Mouse (Mus musculus): ENCODE measurements at regions not wholly inside any gene's neighbourhood (a gene's known extent, or its start where the extent isn't known, plus 50 kb on each side); places are given as distances from the start of the nearest gene placed in this dataset.

DNA sequence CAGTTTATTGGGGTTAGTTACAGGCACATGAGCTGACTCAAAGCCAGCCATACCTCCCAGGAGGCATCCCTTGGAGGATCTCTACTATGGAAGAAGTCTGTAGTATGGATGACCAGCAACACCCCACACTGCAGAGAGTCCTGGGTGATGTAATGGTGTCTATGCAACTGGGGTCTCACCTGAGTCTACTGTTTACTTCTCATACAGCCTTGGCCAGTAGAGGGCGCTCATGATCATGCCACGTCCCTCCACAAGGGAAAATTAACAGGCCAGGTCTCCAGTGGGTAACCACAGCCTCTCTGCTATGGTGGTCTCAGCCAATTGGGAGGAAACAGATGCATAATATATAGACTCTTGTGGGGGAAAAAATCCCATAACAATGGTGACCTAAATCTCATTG is 111.7 kb downstream of the Cdh26 start:
- DNase-seq (ENCODE audit: low spot score in 2 of 2), result peak; percentile 22 to 52
- no peak overlapping the region for H3K4me3 ChIP-seq

DNA sequence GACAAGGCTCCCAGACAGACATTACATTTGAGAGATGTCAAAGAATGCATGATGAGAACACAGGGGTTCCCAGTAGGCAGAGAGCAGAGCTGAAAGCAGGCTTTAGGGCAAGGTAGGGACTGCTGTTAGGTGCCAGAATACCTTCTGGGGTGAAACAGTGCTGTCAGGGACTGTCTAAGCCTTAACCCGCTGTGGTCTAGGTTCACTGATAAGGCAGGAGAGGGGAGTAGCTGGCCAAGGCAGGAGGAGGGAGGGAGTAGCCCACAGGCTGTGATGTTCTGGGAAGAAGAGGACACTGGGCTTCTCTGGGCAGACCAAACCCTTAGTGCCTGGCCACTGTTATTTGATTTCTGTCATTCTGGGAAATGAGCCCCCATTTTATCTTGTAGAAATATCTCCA is 114.1 kb downstream of the Cdh26 start:
- H3K4me3 ChIP-seq, result no peak overlapping the region
- H3K27ac ChIP-seq, result no peak overlapping the region
- no peak for TF ChIP-seq CTCF (conservative IDR thresholded peaks at IDR 0.05)
- DNase-seq (ENCODE audit: low spot score in 2 of 2), result no peak

More for the DNA sequence above, 111.7 kb downstream of the Cdh26 start:
- no peak overlapping the region for H3K27ac ChIP-seq
- peak; percentile 89 for TF ChIP-seq CTCF (conservative IDR thresholded peaks at IDR 0.05)

DNA sequence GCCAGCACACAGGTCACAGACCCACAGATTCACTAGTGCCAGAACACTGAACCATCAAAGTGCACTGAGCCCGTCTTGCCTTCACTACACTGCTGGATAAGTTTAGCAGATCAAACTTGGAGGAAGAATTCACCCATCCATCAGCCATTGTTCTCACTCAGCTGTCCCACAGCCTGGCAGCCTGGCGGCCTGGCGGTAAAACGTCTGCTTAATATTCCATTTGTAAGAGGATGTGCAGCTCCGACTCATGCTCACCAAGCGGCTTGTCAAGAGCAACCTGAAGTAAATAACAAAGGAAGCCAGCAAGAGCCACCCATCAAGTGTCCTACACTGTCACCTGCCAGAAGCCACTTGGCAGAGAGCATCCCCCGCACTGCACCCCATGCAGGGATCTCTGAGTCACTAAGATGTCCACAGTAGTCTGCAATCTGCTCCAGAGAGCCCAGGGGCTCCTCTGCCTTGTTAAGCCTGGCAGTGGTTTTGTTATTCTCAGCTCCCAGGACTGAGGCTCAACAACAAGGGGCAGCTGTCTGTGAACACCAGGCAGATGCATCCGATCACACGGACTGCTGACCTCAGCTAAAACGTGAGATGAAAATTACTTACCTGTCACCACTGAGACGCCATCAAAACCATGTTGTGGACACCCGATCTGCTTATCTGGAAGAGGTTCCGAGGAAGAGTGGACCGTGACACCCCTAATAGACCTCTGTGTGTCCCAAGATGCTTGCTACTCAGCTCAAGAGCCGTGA is 115.4 kb downstream of the Cdh26 start:
- Histone ChIP-seq H3K27ac (no peak overlapping the region), H3K4me3 (no peak overlapping the region)
- no peak for DNase-seq (ENCODE audit: low spot score in 2 of 2)
- no peak for TF ChIP-seq CTCF (conservative IDR thresholded peaks at IDR 0.05)

DNA sequence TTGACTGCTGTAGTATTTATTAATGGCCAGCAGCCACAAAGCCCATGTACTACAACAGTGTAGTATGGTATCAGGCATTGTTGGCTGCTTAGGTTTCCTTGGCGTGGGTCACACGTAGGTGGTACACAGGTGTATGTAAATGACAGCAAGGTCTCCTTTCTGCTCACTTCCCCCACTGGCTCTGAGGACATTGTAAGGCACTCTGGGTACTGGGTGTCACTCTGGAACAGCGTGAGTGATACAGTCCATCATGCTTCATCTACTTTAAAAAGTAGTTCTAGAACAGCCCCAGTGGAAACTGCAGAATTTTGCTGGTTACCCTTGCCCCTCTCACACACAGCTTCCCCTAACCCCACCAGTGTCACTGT is 116.0 kb downstream of the Cdh26 start:
- Histone ChIP-seq H3K27ac (no peak overlapping the region), H3K4me3 (no peak overlapping the region)
- no peak for DNase-seq (ENCODE audit: low spot score in 2 of 2)
- TF ChIP-seq CTCF (conservative IDR thresholded peaks at IDR 0.05), result no peak

DNA sequence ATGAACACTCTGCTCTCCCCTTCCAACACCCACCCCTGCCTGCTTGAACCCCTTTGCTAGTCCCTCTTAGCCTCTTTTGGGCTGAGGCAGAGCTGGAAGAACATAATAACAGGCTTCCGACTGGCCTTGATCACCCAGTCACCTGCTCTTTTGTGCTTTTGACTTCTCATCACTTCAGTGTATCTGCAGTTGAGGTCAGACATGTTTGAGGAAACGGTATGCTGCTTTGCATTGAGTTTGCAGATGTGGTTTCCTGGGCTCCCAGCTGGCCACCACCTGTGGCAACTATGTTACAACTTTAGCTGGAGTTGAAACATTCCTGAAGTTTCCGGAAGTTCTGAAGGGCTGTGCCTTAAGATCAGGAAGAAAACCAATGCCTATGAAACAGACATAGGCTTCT is 116.6 kb downstream of the Cdh26 start:
- DNase-seq (ENCODE audit: low spot score in 2 of 2), result no peak
- H3K27ac ChIP-seq, result no peak overlapping the region
- TF ChIP-seq CTCF (conservative IDR thresholded peaks at IDR 0.05), result no peak
- no peak overlapping the region for H3K4me3 ChIP-seq

DNA sequence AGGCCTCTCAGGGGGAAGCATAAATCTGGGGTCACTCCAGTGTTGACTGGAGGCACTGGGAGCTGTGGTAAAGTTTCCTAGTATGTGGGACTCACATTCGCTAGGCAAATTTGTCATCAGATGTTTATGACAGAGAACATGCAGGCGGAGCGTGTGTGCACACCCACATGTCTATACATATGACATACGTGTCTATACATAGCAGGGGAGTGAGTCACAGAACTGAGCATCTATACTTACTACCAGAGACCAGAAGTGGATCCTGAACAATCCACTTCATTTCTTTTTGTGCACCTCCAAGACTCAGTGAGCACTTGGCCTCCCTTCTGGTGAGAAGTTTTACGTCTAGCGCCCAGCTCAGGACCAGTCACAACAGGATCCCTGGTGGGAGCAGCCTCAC is 118.6 kb downstream of the Cdh26 start:
- Histone ChIP-seq H3K4me3 (no peak overlapping the region), H3K27ac (no peak overlapping the region)
- DNase-seq (ENCODE audit: low spot score in 2 of 2), result no peak
- no peak for TF ChIP-seq CTCF (conservative IDR thresholded peaks at IDR 0.05)

DNA sequence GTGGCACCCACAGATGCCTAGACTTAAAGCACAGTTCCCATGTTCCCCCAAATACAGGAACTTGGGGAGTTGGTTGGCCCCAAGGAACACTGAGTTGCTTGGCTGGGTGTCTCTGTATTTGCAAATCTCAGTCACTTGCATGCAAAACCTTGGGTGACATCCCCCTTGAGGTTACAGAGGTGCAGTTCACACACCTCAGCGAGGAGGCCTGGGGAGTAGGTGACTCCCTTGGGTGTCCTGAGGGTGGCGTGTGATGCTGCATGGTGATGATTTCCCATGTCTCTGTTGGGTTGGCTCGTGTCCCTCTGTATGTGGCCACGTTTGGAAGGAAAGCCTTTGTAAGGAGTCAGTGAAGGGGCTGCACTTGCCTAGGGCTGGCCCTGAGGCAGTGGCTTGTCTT is 123.4 kb downstream of the Cdh26 start:
- DNase-seq (ENCODE audit: low spot score in 2 of 2), result no peak
- H3K27ac ChIP-seq, result no peak overlapping the region
- no peak for TF ChIP-seq CTCF (conservative IDR thresholded peaks at IDR 0.05)
- H3K4me3 ChIP-seq, result no peak overlapping the region

DNA sequence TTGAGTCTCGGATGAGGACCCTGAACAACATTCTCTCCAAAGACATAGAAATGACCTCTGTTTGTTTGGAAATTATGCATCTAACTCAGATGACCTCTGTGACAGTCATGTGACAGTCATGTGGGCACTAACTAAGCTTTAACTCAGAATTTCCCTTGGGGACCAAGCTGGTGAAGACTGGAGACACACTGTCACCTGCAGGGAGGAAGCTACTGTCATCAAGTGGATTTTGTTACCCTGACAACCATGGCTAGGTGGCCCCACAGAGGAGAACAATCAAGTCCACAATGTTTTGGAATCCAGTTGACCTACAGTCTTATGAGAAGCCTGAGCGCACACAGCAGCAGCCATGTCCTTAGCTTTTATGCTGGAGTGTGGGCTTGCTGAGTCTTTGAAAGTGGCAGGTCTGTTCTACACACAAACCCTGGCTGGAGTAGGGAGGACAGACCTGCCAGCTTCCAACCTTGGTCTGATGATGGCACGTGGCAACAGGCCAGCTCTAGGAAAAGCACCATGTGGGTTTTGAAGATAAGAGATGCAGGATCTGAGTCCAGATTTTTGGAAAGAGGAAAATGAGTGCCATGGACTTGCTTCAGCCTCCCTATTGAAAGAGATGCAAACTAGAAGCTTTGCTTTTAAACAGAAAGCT is 125.5 kb downstream of the Cdh26 start:
- TF ChIP-seq CTCF (conservative IDR thresholded peaks at IDR 0.05), result no peak
- Histone ChIP-seq H3K27ac (no peak overlapping the region), H3K4me3 (no peak overlapping the region)
- no peak for DNase-seq (ENCODE audit: low spot score in 2 of 2)

DNA sequence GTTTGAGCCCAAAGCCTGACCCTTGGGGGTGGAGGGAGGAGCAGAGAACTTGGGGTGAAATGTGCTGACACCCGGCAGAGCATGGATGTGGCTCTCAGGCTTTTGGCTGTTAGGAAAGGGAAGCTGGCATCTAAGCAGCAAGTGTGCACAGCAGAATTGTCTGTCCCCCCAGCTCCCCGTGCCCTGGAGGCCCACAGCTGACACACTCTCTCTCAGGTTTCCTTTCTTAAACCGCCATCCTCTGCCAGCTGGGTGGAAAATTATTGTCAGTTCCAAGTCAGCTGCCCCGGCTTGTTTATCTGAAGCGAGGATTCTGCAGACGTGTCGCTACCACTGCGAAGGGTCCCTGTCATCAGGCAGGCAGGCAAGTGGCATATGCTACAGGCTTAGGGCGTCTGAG is 127.6 kb downstream of the Cdh26 start:
- Histone ChIP-seq H3K27ac (no peak overlapping the region), H3K4me3 (no peak overlapping the region)
- no peak for DNase-seq (ENCODE audit: low spot score in 2 of 2)
- no peak for TF ChIP-seq CTCF (conservative IDR thresholded peaks at IDR 0.05)

DNA sequence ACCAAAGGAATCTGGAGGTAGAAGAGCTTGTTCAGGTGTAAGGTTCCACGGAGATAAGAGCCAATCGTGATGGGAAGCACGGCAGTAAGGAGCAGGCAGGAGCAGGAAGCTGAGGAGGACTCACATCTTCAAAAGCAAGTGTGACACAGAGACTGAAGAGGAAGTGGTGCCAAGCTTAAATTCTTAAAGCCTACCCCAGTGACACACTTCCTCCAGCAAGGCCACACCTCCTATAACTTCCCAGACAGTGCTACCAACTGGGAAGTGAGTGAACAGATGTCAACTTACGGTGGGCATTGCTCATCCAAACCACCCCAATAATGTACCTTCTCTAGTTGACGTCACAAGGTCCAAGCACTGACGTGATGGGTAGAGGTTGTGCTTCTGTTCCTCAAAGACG is 133.0 kb downstream of the Cdh26 start:
- Histone ChIP-seq H3K27ac (no peak overlapping the region), H3K4me3 (no peak overlapping the region)
- no peak for TF ChIP-seq CTCF (conservative IDR thresholded peaks at IDR 0.05)
- DNase-seq (ENCODE audit: low spot score in 2 of 2), result no peak

DNA sequence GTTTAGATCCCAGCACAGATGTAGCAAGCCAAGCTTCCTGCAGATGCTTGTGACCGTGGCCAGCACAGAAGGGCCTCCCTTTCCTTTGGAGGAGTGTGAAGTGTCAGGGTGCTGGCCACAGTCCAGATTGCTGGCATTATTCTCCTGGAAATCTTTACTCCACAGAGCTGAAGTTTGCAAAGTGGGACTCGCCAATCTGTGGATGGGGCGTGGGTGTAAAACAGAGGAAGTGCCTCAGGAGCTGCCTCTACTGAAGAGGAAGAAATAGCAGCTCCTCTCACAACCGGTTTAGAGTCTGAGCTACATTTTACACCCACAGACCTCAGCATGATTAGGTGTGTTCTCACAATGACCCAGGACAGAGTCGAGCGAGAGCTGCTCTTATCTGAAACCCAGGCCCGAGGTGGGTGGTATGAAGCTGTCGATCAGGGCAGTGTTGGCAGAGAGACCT is 135.1 kb downstream of the Cdh26 start:
- no peak for TF ChIP-seq CTCF (conservative IDR thresholded peaks at IDR 0.05)
- DNase-seq (ENCODE audit: low spot score in 2 of 2), result peak; percentile 25 to 60

DNA sequence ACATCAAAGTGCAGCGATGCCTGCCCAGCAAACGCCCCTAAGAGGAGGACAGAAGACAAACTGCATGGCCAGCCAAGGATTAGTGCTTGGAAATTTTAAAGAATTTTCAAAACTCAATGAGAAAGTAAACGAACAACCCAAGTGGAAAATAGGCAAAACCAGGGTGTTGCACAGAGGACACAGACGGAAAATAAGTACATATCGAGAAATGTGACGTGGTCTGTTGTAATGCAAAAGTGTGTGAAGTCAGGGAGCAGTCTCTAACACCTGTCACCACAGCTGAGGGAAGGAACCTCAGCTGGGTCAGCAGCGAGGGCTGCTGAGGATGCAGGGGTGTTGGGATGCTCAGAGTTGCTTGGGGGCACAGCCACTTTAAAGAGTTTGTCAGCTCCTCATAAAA is 137.2 kb downstream of the Cdh26 start:
- no peak for DNase-seq (ENCODE audit: low spot score in 2 of 2)
- TF ChIP-seq CTCF (conservative IDR thresholded peaks at IDR 0.05), result no peak
- no peak overlapping the region for H3K4me3 ChIP-seq
- no peak overlapping the region for H3K27ac ChIP-seq

More for the DNA sequence above, 135.1 kb downstream of the Cdh26 start:
- no peak overlapping the region for H3K27ac ChIP-seq
- H3K4me3 ChIP-seq, result no peak overlapping the region

DNA sequence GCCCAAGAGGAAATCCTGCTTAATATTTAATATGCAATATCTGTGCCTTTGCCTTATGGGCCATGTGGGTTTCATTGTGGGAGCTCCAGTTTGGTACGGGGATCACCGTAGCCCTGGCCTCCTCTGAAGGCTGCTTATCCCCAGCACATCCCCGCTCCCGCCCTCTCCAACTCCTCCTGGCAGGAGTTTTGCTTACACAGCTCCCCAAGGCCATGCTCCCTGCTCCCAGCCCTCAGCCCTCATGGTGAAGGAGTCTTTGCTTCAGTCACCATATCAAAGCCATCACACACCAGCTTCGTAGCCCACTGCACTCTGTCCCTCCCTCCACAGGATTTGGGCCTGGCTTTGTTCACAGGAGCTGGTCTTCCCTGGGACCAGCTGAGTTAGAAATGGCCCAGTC is 142.0 kb downstream of the Cdh26 start:
- Histone ChIP-seq H3K27ac (no peak overlapping the region), H3K4me3 (no peak overlapping the region)
- DNase-seq (ENCODE audit: low spot score in 2 of 2), result no peak
- no peak for TF ChIP-seq CTCF (conservative IDR thresholded peaks at IDR 0.05)

DNA sequence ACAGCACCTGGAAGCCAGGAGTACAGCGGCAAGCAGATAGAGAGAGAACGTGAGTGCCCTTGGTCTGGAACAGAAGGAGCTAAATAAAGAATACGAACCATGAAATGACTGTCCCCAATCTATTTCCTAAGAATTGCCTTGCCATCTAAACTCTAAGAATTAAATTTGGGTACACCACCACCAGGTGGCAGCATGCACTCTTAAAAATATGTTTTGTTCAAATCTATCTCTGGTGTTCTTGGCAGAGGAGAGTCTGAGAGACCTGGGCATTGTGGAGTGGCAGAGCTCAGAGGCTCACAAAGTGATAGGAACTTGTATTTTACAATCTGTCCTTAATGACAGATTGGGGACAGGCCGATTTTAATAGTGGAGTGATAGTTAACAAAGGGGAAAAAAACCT is 144.5 kb downstream of the Cdh26 start:
- no peak overlapping the region for H3K4me3 ChIP-seq
- peak; percentile 72 to 81 for DNase-seq (ENCODE audit: low spot score in 2 of 2)
- TF ChIP-seq CTCF (conservative IDR thresholded peaks at IDR 0.05), result peak; percentile 82
- H3K27ac ChIP-seq, result no peak overlapping the region
